Mouse (Mus musculus): ENCODE measurements around the gene Gp1ba. TPM values are rescaled to one million over a fixed set of nuclear protein-coding genes. Genes with fewer than 3 reads are reported as not detected.

Gp1ba gene
- polyA plus RNA-seq, 1 experiment from 2014 or later: 2.8 TPM

- peaks cover 53% of the 10 kb centered on the region for H3K36me3 ChIP-seq
- under 1% methylated on average over 63 of the region's 63 CpGs for WGBS (ENCODE audit: insufficient replicate concordance)
- DNase-seq (peak; percentile 96), ATAC-seq (ENCODE audit: low read depth) (peak; percentile 82)
- H3K27me3 ChIP-seq: no peaks in the 10 kb centered on the region
- peak within 1 kb of the TSS; percentile 98 for H3K4me2 ChIP-seq
- H3K27ac ChIP-seq: peak within 1 kb of the TSS; percentile 99
- H3K9me3 ChIP-seq (replicated peaks): no peaks in the 10 kb centered on the region
- H3K9ac ChIP-seq: peak within 1 kb of the TSS; percentile 99
- peak within 1 kb of the TSS; percentile 85 for H3K4me3 ChIP-seq (replicated peaks)
- H3K4me1 ChIP-seq (replicated peaks): peaks cover 67% of the 10 kb centered on the region
Measured at GRCm38 (mm10) chr11:70646691-70647650, 8.0 kb downstream of the Gp1ba start, which contains the start of the genes Rnf167 and Slc25a11. TSS of gene Rnf167 (plus strand) at chr11:70647235. TSS of gene Slc25a11 (minus strand) at chr11:70647479.

- Histone ChIP-seq H3K27me3 (no peaks in the 10 kb centered on the region), H3K27ac (peak overlapping the region; percentile 99), H3K4me3 (replicated peaks) (peak overlapping the region; percentile 85), H3K4me1 (replicated peaks) (peaks cover 69% of the 10 kb centered on the region), H3K36me3 (peaks cover 62% of the 10 kb centered on the region), H3K4me2 (peak overlapping the region; percentile 96), H3K9me3 (replicated peaks) (no peaks in the 10 kb centered on the region), H3K9ac (peak overlapping the region; percentile 99)
- ATAC-seq (ENCODE audit: low read depth) (peak; percentile 17; the same call in 1 of the 2 replicates), DNase-seq (peak; percentile 36)
- 2% methylated on average over 28 of the region's 28 CpGs for WGBS (ENCODE audit: insufficient replicate concordance)
Measured at GRCm38 (mm10) chr11:70647716-70648420, 8.9 kb downstream of the Gp1ba start.

GRCm38 (mm10) chr11:70648512-70648911, 9.6 kb downstream of the Gp1ba start:
- H3K9me3 ChIP-seq (replicated peaks): no peaks in the 10 kb centered on the region
- DNase-seq: peak; percentile 50
- H3K4me2 ChIP-seq: peak overlapping the region; percentile 96
- peaks cover 67% of the 10 kb centered on the region for H3K36me3 ChIP-seq
- H3K27me3 ChIP-seq: no peaks in the 10 kb centered on the region
- 17% methylated on average over 4 of the region's 4 CpGs for WGBS (ENCODE audit: insufficient replicate concordance)
- H3K4me3 ChIP-seq (replicated peaks): peak overlapping the region; percentile 85
- H3K4me1 ChIP-seq (replicated peaks): peaks cover 76% of the 10 kb centered on the region
- peak; percentile 36; the same call in 1 of the 2 replicates for ATAC-seq (ENCODE audit: low read depth)
- H3K9ac ChIP-seq: peak overlapping the region; percentile 99
- H3K27ac ChIP-seq: peak overlapping the region; percentile 99

GRCm38 (mm10) chr11:70649185-70649734, 10.3 kb downstream of the Gp1ba start:
- Histone ChIP-seq H3K9me3 (replicated peaks) (no peaks in the 10 kb centered on the region), H3K4me1 (replicated peaks) (peaks cover 76% of the 10 kb centered on the region), H3K4me3 (replicated peaks) (peak overlapping the region; percentile 85), H3K36me3 (peaks cover 63% of the 10 kb centered on the region), H3K9ac (peak overlapping the region; percentile 99), H3K27me3 (no peaks in the 10 kb centered on the region), H3K27ac (peak overlapping the region; percentile 99), H3K4me2 (peak overlapping the region; percentile 96)
- 76% methylated on average over 8 of the region's 8 CpGs for WGBS (ENCODE audit: insufficient replicate concordance)
- ATAC-seq (ENCODE audit: low read depth): no peak
- no peak for DNase-seq

DNA sequence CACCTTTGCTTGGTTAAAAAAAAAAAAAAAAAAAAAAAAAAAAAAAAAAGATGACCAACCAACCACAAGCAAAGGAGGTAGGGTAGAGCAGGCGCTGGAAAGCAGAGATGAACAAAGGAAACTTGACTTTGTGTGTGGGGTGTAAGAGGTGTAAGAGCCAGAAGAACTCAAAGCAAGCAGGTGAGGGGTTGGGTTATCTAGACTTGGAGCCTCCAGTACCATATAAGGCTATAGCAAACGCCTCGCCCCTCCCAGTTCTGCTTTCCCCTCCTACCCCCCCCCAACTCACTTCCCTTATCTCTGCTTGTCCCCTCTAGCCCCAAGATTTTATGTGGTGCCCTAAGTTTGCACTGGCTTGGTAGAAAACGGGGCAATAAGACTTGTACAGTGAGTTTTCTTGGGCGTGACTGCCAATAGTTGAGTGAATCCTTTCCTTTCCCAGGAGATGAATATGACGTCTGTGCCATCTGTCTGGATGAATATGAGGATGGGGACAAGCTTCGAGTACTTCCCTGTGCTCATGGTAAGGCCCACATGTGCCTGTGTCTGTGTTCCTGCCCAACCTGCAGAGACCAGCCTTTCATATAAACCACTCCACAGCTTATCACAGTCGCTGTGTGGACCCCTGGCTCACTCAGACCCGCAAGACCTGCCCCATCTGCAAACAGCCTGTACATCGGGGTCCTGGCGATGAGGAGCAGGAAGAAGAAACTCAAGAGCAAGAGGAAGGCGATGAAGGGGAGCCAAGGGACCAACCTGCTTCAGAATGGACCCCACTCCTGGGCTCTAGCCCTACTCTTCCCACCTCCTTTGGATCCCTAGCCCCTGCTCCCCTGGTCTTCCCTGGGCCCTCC, 11.6 kb downstream of the Gp1ba start:
- Histone ChIP-seq H3K36me3 (peaks cover 50% of the 10 kb centered on the region), H3K9me3 (replicated peaks) (no peaks in the 10 kb centered on the region), H3K4me3 (replicated peaks) (peak overlapping the region; percentile 100), H3K27me3 (no peaks in the 10 kb centered on the region), H3K4me2 (peak overlapping the region; percentile 96), H3K27ac (peak overlapping the region; percentile 99), H3K4me1 (replicated peaks) (peaks cover 74% of the 10 kb centered on the region), H3K9ac (peak overlapping the region; percentile 99)
- DNase-seq (no peak), ATAC-seq (ENCODE audit: low read depth) (no peak)
- 35% methylated on average over 12 of the region's 12 CpGs for WGBS (ENCODE audit: insufficient replicate concordance)

DNA sequence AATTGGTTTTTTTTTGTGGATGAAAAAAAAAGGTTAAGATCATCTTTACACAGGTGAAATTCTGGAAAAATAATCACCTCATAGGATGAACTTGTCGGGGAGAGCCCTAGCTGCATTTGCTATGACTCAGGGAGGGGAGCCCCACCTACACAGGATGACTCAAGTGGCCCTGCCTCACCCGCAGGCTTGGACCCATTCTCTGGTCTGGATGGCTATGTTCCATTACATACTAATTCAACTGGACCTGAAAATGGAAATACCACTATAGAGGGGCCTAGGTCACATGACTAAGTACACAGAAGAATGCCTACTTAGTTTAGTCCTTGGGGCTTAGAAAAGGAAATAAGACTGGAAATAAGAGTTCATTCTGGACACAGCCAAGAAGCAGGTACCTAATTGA, 12.5 kb downstream of the Gp1ba start:
- WGBS (ENCODE audit: insufficient replicate concordance): 29% methylated on average over 2 of the region's 2 CpGs
- Histone ChIP-seq H3K9ac (peak overlapping the region; percentile 99), H3K27ac (peak overlapping the region; percentile 99), H3K4me2 (peak overlapping the region; percentile 96), H3K4me3 (replicated peaks) (peak overlapping the region; percentile 100), H3K9me3 (replicated peaks) (no peaks in the 10 kb centered on the region), H3K4me1 (replicated peaks) (peaks cover 74% of the 10 kb centered on the region), H3K27me3 (no peaks in the 10 kb centered on the region), H3K36me3 (peaks cover 48% of the 10 kb centered on the region)
- no peak for ATAC-seq (ENCODE audit: low read depth)
- no peak for DNase-seq

- peak overlapping the region; percentile 99 for H3K27ac ChIP-seq
- peaks cover 48% of the 10 kb centered on the region for H3K36me3 ChIP-seq
- peaks cover 80% of the 10 kb centered on the region for H3K4me1 ChIP-seq (replicated peaks)
- H3K4me3 ChIP-seq (replicated peaks): peak overlapping the region; percentile 100
- H3K4me2 ChIP-seq: peak overlapping the region; percentile 96
- ATAC-seq (ENCODE audit: low read depth) (no peak), DNase-seq (no peak)
- peak overlapping the region; percentile 99 for H3K9ac ChIP-seq
- no peaks in the 10 kb centered on the region for H3K27me3 ChIP-seq
- H3K9me3 ChIP-seq (replicated peaks): no peaks in the 10 kb centered on the region
- 33% methylated on average over 12 of the region's 12 CpGs for WGBS (ENCODE audit: insufficient replicate concordance)
Measured at GRCm38 (mm10) chr11:70652029-70652883, 13.3 kb downstream of the Gp1ba start.

GRCm38 (mm10) chr11:70652884-70653344, 14.0 kb downstream of the Gp1ba start:
- Histone ChIP-seq H3K27me3 (no peaks in the 10 kb centered on the region), H3K36me3 (peaks cover 48% of the 10 kb centered on the region), H3K9me3 (replicated peaks) (no peaks in the 10 kb centered on the region), H3K27ac (peak overlapping the region; percentile 99), H3K4me1 (replicated peaks) (peaks cover 86% of the 10 kb centered on the region), H3K9ac (peak overlapping the region; percentile 99), H3K4me3 (replicated peaks) (peak overlapping the region; percentile 100), H3K4me2 (peak overlapping the region; percentile 96)
- no peak for ATAC-seq (ENCODE audit: low read depth)
- no peak for DNase-seq
- 20% methylated on average over 6 of the region's 6 CpGs for WGBS (ENCODE audit: insufficient replicate concordance)

DNA sequence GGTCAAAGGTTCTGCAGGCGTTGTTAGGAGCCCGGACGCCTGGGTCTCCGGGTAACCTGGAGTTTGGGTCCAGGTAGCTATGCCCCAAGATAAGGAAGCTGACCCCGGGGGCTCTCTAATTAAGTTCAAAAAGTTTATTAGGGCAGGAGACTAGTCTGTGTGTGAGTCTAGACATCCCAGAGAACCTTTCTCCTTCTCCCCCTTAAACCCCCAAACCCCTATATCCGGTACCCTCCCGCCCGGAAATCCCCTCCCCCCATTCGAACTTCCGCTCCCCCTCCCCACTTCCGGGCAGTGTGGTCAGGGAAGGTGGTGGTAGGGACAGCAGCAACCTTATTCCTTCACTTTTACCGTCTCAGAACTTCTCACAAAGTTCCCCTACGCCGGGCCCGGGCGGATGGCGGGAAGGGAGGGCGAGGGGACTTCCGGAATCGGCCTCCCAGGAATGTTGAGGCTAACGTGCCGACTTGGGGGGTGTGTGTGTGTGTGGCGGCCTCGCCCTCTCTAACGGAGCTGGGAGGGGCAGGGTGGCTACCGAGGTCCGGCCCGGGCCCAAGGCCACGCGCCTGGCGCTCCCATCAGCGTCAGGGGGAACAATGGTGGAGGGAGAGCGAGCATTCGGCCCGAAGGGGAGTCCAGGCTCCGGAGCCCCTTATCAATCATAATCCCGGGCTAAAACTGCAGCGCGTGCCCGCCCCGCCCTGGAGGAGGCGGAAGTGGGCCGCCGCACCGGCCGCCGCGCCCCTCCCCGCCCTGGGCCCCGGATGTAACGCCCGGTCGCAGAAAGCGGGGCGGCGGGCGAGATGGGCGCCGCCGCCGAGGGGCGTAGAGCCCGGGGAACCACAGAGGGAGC, 14.6 kb downstream of the Gp1ba start:
- Histone ChIP-seq H3K27me3 (no peaks in the 10 kb centered on the region), H3K36me3 (peaks cover 47% of the 10 kb centered on the region), H3K9me3 (replicated peaks) (no peaks in the 10 kb centered on the region), H3K9ac (peak overlapping the region; percentile 99), H3K4me2 (peak overlapping the region; percentile 96), H3K4me1 (replicated peaks) (peaks cover 84% of the 10 kb centered on the region), H3K4me3 (replicated peaks) (peak overlapping the region; percentile 100), H3K27ac (peak overlapping the region; percentile 99)
- under 1% methylated on average over 62 of the region's 63 CpGs for WGBS (ENCODE audit: insufficient replicate concordance)
- DNase-seq: peak; percentile 69
- peak; percentile 63 for ATAC-seq (ENCODE audit: low read depth)

Data from liver, embryonic 13.5 days (tissue).